Mouse (Mus musculus) CH12.LX (cell line): Measurements from ENCODE around the gene Ilvbl. TPM values are rescaled to one million over a fixed set of nuclear protein-coding genes. Genes with fewer than 3 reads are reported as not detected.
"Not testable (repeated sequence)": the region's sequence is repeated elsewhere in the genome, so short reads cannot be mapped to it uniquely, and the experiment has no call there.

ENCODE experiments used
- DNase-seq: peaks from one replicate; pipeline ENCODE4 v3.0.0-alpha.2; 2013; ENCODE audit errors: extremely low read depth
- H3K27ac ChIP-seq: 2 replicates; pipeline ENCODE4 v1.5.1; 2012; ENCODE audit warnings: low read depth, mild to moderate bottlenecking, control low read depth, moderate library complexity; ENCODE audit not compliant: insufficient read depth
- H3K27me3 ChIP-seq: replicated peaks from 2 replicates; pipeline ENCODE3; 2012; ENCODE audit warnings: inconsistent platforms
- H3K36me3 ChIP-seq, 2 experiments: replicated peaks in 1 of 2; 2 replicates each; pipeline versions ENCODE3 to v1.6.1; 2012; ENCODE audit warnings: inconsistent platforms in 1 of 2, low read length in 1 of 2, mild to moderate bottlenecking in 1 of 2, mixed read lengths in 1 of 2, moderate library complexity in 1 of 2; ENCODE audit not compliant: control insufficient read depth in 1 of 2, insufficient read depth in 1 of 2
- H3K4me1 ChIP-seq, 2 experiments: 2 replicates each; pipeline ENCODE4 v1.6.1; 2012; ENCODE audit warnings: inconsistent platforms in 1 of 2, moderate library complexity in 1 of 2; ENCODE audit not compliant: insufficient read depth in 2 of 2, control insufficient read depth in 1 of 2
- H3K4me2 ChIP-seq: 2 replicates; pipeline ENCODE4 v1.6.1; 2012; ENCODE audit warnings: low read depth, mild to moderate bottlenecking, control low read depth; ENCODE audit not compliant: poor library complexity, insufficient read depth, severe bottlenecking
- H3K4me3 ChIP-seq, 3 experiments: fragments of 150-350 bp in 1 of 3; sonication (generic) in 1 of 3; replicated peaks in 1 of 3; 2 replicates each; pipeline versions ENCODE3 to v1.5.1; 2011 to 2012; ENCODE audit warnings: low read depth in 2 of 3, low read length in 2 of 3, mild to moderate bottlenecking in 2 of 3, moderate library complexity in 2 of 3, control low read depth in 1 of 3, improper control_type of control experiment in 1 of 3, inconsistent platforms in 1 of 3, mixed read lengths in 1 of 3; ENCODE audit not compliant: poor library complexity in 1 of 3
- H3K79me2 ChIP-seq: replicated peaks from 2 replicates; pipeline ENCODE4 v1.6.1; 2012; ENCODE audit warnings: mild to moderate bottlenecking, moderate library complexity; ENCODE audit not compliant: control insufficient read depth, poor library complexity, insufficient read depth, severe bottlenecking; ENCODE audit errors: extremely low read depth
- H3K9ac ChIP-seq: 2 replicates; pipeline ENCODE4 v1.6.1; 2012; ENCODE audit warnings: low read depth, mild to moderate bottlenecking, control low read depth, moderate library complexity; ENCODE audit not compliant: insufficient read depth
- H3K9me3 ChIP-seq: replicated peaks from 2 replicates; pipeline ENCODE3; 2012; ENCODE audit warnings: low read length, inconsistent platforms, mixed read lengths
- CHD1 ChIP-seq: IDR thresholded peaks from 2 replicates; pipeline ENCODE4 v1.6.1; 2012; ENCODE audit warnings: low read depth, low read length, improper control_type of control experiment, inconsistent platforms
- CHD2 ChIP-seq: IDR thresholded peaks from 2 replicates; pipeline ENCODE4 v1.6.1; 2011; ENCODE audit warnings: low read length, improper control_type of control experiment
- CTCF ChIP-seq, 2 experiments: IDR thresholded peaks in 1 of 2; conservative IDR thresholded peaks in 1 of 2; 2 replicates each; pipeline ENCODE4 v1.5.1; 2011 to 2012; ENCODE audit warnings: low read depth in 2 of 2, low read length in 2 of 2, improper control_type of control experiment in 1 of 2, inconsistent platforms in 1 of 2, mild to moderate bottlenecking in 1 of 2, moderate library complexity in 1 of 2
- E2F4 ChIP-seq: IDR thresholded peaks from 2 replicates; pipeline ENCODE4 v1.6.1; 2011; ENCODE audit warnings: low read depth, low read length, improper control_type of control experiment; ENCODE audit not compliant: insufficient replicate concordance
- HCFC1 ChIP-seq: IDR thresholded peaks from 2 replicates; pipeline ENCODE4 v1.6.1; 2012; ENCODE audit warnings: low read depth, mild to moderate bottlenecking, inconsistent platforms, low read length, improper control_type of control experiment
- JUN ChIP-seq: IDR thresholded peaks from 2 replicates; pipeline ENCODE4 v1.6.1; 2011; ENCODE audit warnings: low read depth, mild to moderate bottlenecking, low read length, improper control_type of control experiment, moderate library complexity; ENCODE audit not compliant: insufficient read depth
- JUND ChIP-seq: conservative IDR thresholded peaks from 2 replicates; pipeline ENCODE4 v1.6.1; 2011; ENCODE audit warnings: low read depth, low read length, improper control_type of control experiment
- MAFK ChIP-seq: IDR thresholded peaks from 2 replicates; pipeline ENCODE4 v1.6.1; 2011; ENCODE audit warnings: low read length, improper control_type of control experiment; ENCODE audit not compliant: insufficient replicate concordance
- MEF2A ChIP-seq: IDR thresholded peaks from 2 replicates; pipeline ENCODE4 v1.6.1; 2014; ENCODE audit warnings: low read depth, mild to moderate bottlenecking, inconsistent platforms, low read length, improper control_type of control experiment, borderline replicate concordance
- MYC ChIP-seq: IDR thresholded peaks from 2 replicates; pipeline ENCODE4 v1.6.1; 2011; ENCODE audit warnings: low read depth, mild to moderate bottlenecking, improper control_type of control experiment, low read length
- NRF1 ChIP-seq: IDR thresholded peaks from 2 replicates; pipeline ENCODE4 v1.6.1; 2014; ENCODE audit warnings: low read depth, mild to moderate bottlenecking, inconsistent platforms, low read length, improper control_type of control experiment, moderate library complexity
- POLR2A ChIP-seq: IDR thresholded peaks from 2 replicates; pipeline ENCODE4 v1.6.1; 2011; ENCODE audit warnings: low read depth, mild to moderate bottlenecking, improper control_type of control experiment, low read length
- POLR2AphosphoS2 ChIP-seq: IDR thresholded peaks from 2 replicates; pipeline ENCODE4 v1.6.1; 2011; ENCODE audit warnings: low read depth, low read length, improper control_type of control experiment
- RAD21 ChIP-seq: IDR thresholded peaks from 2 replicates; pipeline ENCODE4 v1.6.1; 2011; ENCODE audit warnings: low read depth, mild to moderate bottlenecking, low read length, improper control_type of control experiment, moderate library complexity
- RCOR1 ChIP-seq: conservative IDR thresholded peaks from 2 replicates; pipeline ENCODE4 v1.6.1; 2012; ENCODE audit warnings: low read depth, mild to moderate bottlenecking, inconsistent platforms, low read length, improper control_type of control experiment
- SIN3A ChIP-seq: IDR thresholded peaks from 2 replicates; pipeline ENCODE4 v1.6.1; 2012; ENCODE audit warnings: low read length, improper control_type of control experiment, inconsistent platforms
- SMC3 ChIP-seq: IDR thresholded peaks from 2 replicates; pipeline ENCODE4 v1.6.1; 2011; ENCODE audit warnings: low read depth, low read length, improper control_type of control experiment
- TBP ChIP-seq: conservative IDR thresholded peaks from 2 replicates; pipeline ENCODE4 v1.6.1; 2011; ENCODE audit warnings: low read depth, low read length, improper control_type of control experiment
- TCF12 ChIP-seq: IDR thresholded peaks from 2 replicates; pipeline ENCODE4 v1.6.1; 2014; ENCODE audit warnings: low read depth, mild to moderate bottlenecking, inconsistent platforms, low read length, improper control_type of control experiment
- UBTF ChIP-seq: IDR thresholded peaks from 2 replicates; pipeline ENCODE4 v1.6.1; 2012; ENCODE audit warnings: low read depth, mild to moderate bottlenecking, inconsistent platforms, low read length, improper control_type of control experiment, moderate library complexity
- USF1 ChIP-seq: IDR thresholded peaks from 2 replicates; pipeline ENCODE4 v1.6.1; 2014; ENCODE audit warnings: low read depth, mild to moderate bottlenecking, inconsistent platforms, low read length, improper control_type of control experiment
- ZC3H11A ChIP-seq: IDR thresholded peaks from 2 replicates; pipeline ENCODE4 v1.6.1; 2012; ENCODE audit warnings: low read depth, mild to moderate bottlenecking, inconsistent platforms, low read length, improper control_type of control experiment
- ZMIZ1 ChIP-seq: IDR thresholded peaks from 2 replicates; pipeline ENCODE4 v1.6.1; 2012; ENCODE audit warnings: low read depth, mild to moderate bottlenecking, inconsistent platforms, low read length, improper control_type of control experiment
- ZNF384 ChIP-seq: IDR thresholded peaks from 2 replicates; pipeline ENCODE4 v1.6.1; 2012; ENCODE audit warnings: low read depth, low read length, improper control_type of control experiment, inconsistent platforms
- dilution Hi-C: fragments of 300-500 bp; cut with MboI; formaldehyde crosslinking; loops from 2 replicates; pipeline ENCODE4 v1.14.3; 2020; ENCODE audit warnings: low sequenced_read_pairs; ENCODE audit not compliant: extremely low pct_unique_long_range_greater_than_20kb, extremely low pct_ligation_motif_present
- in situ Hi-C: fragments of 300-500 bp; cut with MboI; formaldehyde crosslinking; loops from 3 replicates; pipeline ENCODE4 v1.14.3; 2019; ENCODE audit warnings: low sequenced_read_pairs, low pct_ligation_motif_present, low pct_unique_long_range_greater_than_20kb, mixed read lengths
- polyA plus RNA-seq: library from polyadenylated mRNA; unstranded; fragments of >175 nt; gene quantifications from 2 replicates; pipeline ENCODE4 v1.2.1, GENCODE M21; 2012; ENCODE audit warnings: low read depth; ENCODE audit not compliant: insufficient read length
- total RNA-seq, 2 experiments: library from RNA; depleted of rRNA; stranded (reverse); fragments of 300-350 nt in 1 of 2; fragments of >200 nt in 1 of 2; gene quantifications; 2 replicates each; pipeline ENCODE4 v1.2.3; 2012 to 2014

Gene Ilvbl
- total and polyA plus RNA-seq, 3 experiments, result 11.7 to 21.2 (median 20.5) TPM

- not testable (repeated sequence) for H3K27me3 ChIP-seq
These were observed 49.1 kb upstream of the Ilvbl start for GRCm38 (mm10) chr10:78525071-78525470.

GRCm38 (mm10) chr10:78525511-78525910, 48.6 kb upstream of the Ilvbl start:
- no peaks in the 10 kb centered on the region for H3K36me3 ChIP-seq
- dilution Hi-C loops (no loop called here), in situ Hi-C loops (no loop called here)
- no peak overlapping the region for H3K4me3 ChIP-seq
- H3K27me3 ChIP-seq, result peaks cover 2% of the 10 kb centered on the region
- no peaks in the 10 kb centered on the region for H3K9me3 ChIP-seq
- H3K4me2 ChIP-seq, result no peak overlapping the region
- no peak for TF ChIP-seq ZC3H11A
- peaks cover 0 to 14% of the 10 kb centered on the region in 2 experiments; a peak in 1 of 4 replicates for H3K4me1 ChIP-seq
- H3K27ac ChIP-seq, result no peak overlapping the region
- H3K9ac ChIP-seq, result no peak overlapping the region
- no peaks in the 10 kb centered on the region for H3K79me2 ChIP-seq
- no peak for DNase-seq

More at GRCm38 (mm10) chr10:78525071-78525470, 49.1 kb upstream of the Ilvbl start:
- H3K9ac ChIP-seq, H3K27ac ChIP-seq, H3K4me3 ChIP-seq, in situ Hi-C loops, H3K36me3 ChIP-seq, H3K79me2 ChIP-seq, dilution Hi-C loops, DNase-seq, H3K9me3 ChIP-seq, H3K4me2 ChIP-seq: not testable (repeated sequence)
- H3K4me1 ChIP-seq, result peaks cover 0 to 14% of the 10 kb centered on the region in 2 experiments; a peak in 2 of 4 replicates

GRCm38 (mm10) chr10:78540943-78541342, 33.2 kb upstream of the Ilvbl start:
- Histone ChIP-seq H3K4me2 (no peak overlapping the region), H3K4me1 (no peaks in the 10 kb centered on the region), H3K9ac (no peak overlapping the region), H3K79me2 (no peaks in the 10 kb centered on the region), H3K27me3 (peaks cover 46% of the 10 kb centered on the region), H3K9me3 (peaks cover 2% of the 10 kb centered on the region), H3K36me3 (no peaks in the 10 kb centered on the region), H3K4me3 (no peak overlapping the region), H3K27ac (no peak overlapping the region)
- DNase-seq, result peak; percentile 33
- TF ChIP-seq RCOR1 (no peak), NRF1 (no peak), ZNF384 (no peak), CHD1 (no peak), HCFC1 (no peak), POLR2A (no peak), CTCF (conservative IDR thresholded peaks at IDR 0.05 in 1 of 2, IDR thresholded peaks at IDR 0.05 in 1 of 2; ENCODE audit: low read depth in 2 of 2, low read length in 2 of 2) (peak in 1 of 2 experiments; percentile 65; a peak in 2 of 4 replicates), ZMIZ1 (no peak), E2F4 (no peak), SIN3A (no peak), CHD2 (no peak), SMC3 (peak; percentile 67), JUN (no peak), TCF12 (no peak), TBP (no peak), RAD21 (peak; percentile 46), POLR2AphosphoS2 (no peak), UBTF (no peak), MAFK (no peak), MYC (no peak), MEF2A (no peak), JUND (no peak), USF1 (no peak)
- in situ Hi-C loops (no loop called here), dilution Hi-C loops (no loop called here)
